Comparison of ENCODE assay signal across 8 mouse cellular contexts in the genomic region with DNA sequence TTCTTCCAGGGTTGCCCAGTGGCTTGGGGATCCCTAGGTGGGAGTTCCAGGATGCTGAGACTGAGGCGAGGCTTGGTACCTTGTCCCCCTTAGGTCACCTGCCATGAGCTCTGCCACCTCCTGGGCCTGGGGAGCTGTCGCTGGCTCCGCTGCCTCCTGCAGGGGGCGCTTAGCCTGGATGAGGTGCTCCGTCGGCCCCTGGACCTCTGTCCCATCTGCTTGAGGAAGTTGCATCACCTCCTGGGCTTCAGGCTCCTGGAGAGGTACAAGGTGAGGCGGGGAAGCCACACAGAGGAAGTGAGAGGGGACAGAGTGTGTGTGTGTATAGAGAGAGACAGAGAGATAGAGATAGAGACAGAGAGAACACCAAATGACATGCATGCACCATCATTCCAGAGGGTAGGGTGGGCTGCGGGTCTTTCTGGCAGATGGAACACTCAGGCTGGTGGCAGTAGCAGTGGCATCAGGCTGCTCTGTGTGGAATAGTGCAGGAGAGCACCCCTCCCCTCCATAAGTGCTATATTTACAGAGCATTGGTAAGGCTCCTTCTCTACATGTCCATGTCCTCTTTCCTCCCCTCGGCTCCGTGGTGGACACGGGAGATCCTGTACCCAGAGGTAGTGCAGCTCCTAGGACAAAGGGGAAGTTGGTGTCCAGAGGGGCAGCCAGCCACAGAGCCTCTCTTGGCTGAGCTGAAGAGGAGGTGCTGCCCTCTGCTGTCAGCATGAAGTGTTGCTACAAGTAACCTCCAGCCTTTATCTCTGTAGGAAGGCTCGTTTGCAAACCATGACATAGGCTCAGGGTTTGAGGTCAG. TPM values are rescaled to one million over a fixed set of nuclear protein-coding genes. Genes with fewer than 3 reads are reported as not detected.
DNase-seq lines count a peak whose midpoint lies in the region; ATAC-seq and TF ChIP-seq lines count a peak whose summit lies in the region.

No protein-coding gene starts in this region.

- H3K4me1 ChIP-seq in embryonic fibroblast, embryonic 13.5 days (ENCODE audit: control insufficient read depth, insufficient read depth, low read length), result no peaks in the 10 kb centered on the region
- H3K4me1 ChIP-seq in heart, embryonic 12.5 days (replicated peaks), result 0 out of 2 replicates have a peak, but pooled peaks cover 4% of the 10 kb centered on the region
- peaks cover 13% of the 10 kb centered on the region for H3K4me1 ChIP-seq in kidney, embryonic 15.5 days
- H3K4me1 ChIP-seq in liver, embryonic 13.5 days (replicated peaks), result peaks cover 14% of the 10 kb centered on the region
- peaks cover 3% of the 10 kb centered on the region; the same call in 1 of the 2 replicates for H3K4me1 ChIP-seq in stomach, embryonic 14.5 days (ENCODE audit: control insufficient read depth, insufficient read depth, low read length)

- H3K4me3 ChIP-seq in embryonic fibroblast, embryonic 13.5 days (ENCODE audit: insufficient read depth, low read length), result no peak overlapping the region
- peak overlapping the region; percentile 10 for H3K4me3 ChIP-seq in heart, embryonic 12.5 days
- peak overlapping the region; percentile 40 for H3K4me3 ChIP-seq in kidney, embryonic 15.5 days (replicated peaks)
- H3K4me3 ChIP-seq in liver, embryonic 13.5 days (replicated peaks), result peak overlapping the region; percentile 34
- peak overlapping the region; percentile 22 for H3K4me3 ChIP-seq in stomach, embryonic 14.5 days (ENCODE audit: low read depth, low read length)

- no peaks in the 10 kb centered on the region for H3K27me3 ChIP-seq in heart, embryonic 12.5 days (replicated peaks)
- 0 out of 2 replicates have a peak, but pooled peaks cover 2% of the 10 kb centered on the region for H3K27me3 ChIP-seq in kidney, embryonic 15.5 days
- H3K27me3 ChIP-seq in liver, embryonic 13.5 days, result no peaks in the 10 kb centered on the region
- H3K27me3 ChIP-seq in stomach, embryonic 14.5 days (ENCODE audit: control insufficient read depth, insufficient read depth, low read length), result no peaks in the 10 kb centered on the region

- peak; percentile 71 for ATAC-seq in heart, embryonic 12.5 days (ENCODE audit: insufficient number of reproducible peaks, low FRiP score)
- peak; percentile 82 for ATAC-seq in kidney, embryonic 15.5 days (replicated peaks; ENCODE audit: low FRiP score)
- peak; percentile 69 for ATAC-seq in liver, embryonic 13.5 days (ENCODE audit: low read depth)
- ATAC-seq in stomach, embryonic 14.5 days (ENCODE audit: insufficient number of reproducible peaks, insufficient read depth, low FRiP score, low read depth), result peak; percentile 71

- peak overlapping the region; percentile 54 for H3K4me2 ChIP-seq in heart, embryonic 12.5 days
- H3K4me2 ChIP-seq in kidney, embryonic 15.5 days, result peak overlapping the region; percentile 60
- H3K4me2 ChIP-seq in liver, embryonic 13.5 days, result peak overlapping the region; percentile 59
- peak overlapping the region; percentile 44 for H3K4me2 ChIP-seq in stomach, embryonic 14.5 days (replicated peaks; ENCODE audit: low read depth, low read length)

- peak; percentile 90 for TF ChIP-seq CTCF in embryonic fibroblast, embryonic 13.5 days (IDR thresholded peaks at IDR 0.05; ENCODE audit: borderline replicate concordance, insufficient read depth, low read length)

- DNase-seq in CD4-positive helper T cell, adult 2 months (ENCODE audit: low read depth, low spot score), result peak; percentile 67
- DNase-seq in brain, adult 2 months (ENCODE audit: low read depth, low spot score), result peak; percentile 89
- peak; percentile 52 for DNase-seq in liver, embryonic 13.5 days
- DNase-seq in natural killer cell, adult 2 months (ENCODE audit: low spot score in 2 of 2), result peak; percentile 62 to 71

- H3K27ac ChIP-seq in embryonic fibroblast, embryonic 13.5 days (ENCODE audit: insufficient read depth, low read length), result no peak overlapping the region
- H3K27ac ChIP-seq in heart, embryonic 12.5 days (ENCODE audit: poor library complexity, severe bottlenecking), result no peak overlapping the region
- peak overlapping the region; percentile 65 for H3K27ac ChIP-seq in kidney, embryonic 15.5 days
- no peak overlapping the region for H3K27ac ChIP-seq in liver, embryonic 13.5 days
- H3K27ac ChIP-seq in stomach, embryonic 14.5 days (ENCODE audit: low read length), result no peak overlapping the region

- H3K9ac ChIP-seq in heart, embryonic 12.5 days, result peak overlapping the region; percentile 20
- H3K9ac ChIP-seq in kidney, embryonic 15.5 days, result peak overlapping the region; percentile 47
- H3K9ac ChIP-seq in liver, embryonic 13.5 days, result peak overlapping the region; percentile 48; the same call in 1 of the 2 replicates
- H3K9ac ChIP-seq in stomach, embryonic 14.5 days (replicated peaks; ENCODE audit: low read depth, low read length), result no peak overlapping the region

- H3K36me3 ChIP-seq in heart, embryonic 12.5 days, result no peaks in the 10 kb centered on the region
- 0 out of 2 replicates have a peak, but pooled peaks cover 4% of the 10 kb centered on the region for H3K36me3 ChIP-seq in kidney, embryonic 15.5 days
- no peaks in the 10 kb centered on the region for H3K36me3 ChIP-seq in liver, embryonic 13.5 days
- H3K36me3 ChIP-seq in stomach, embryonic 14.5 days (ENCODE audit: control insufficient read depth, insufficient read depth, low read length), result no peaks in the 10 kb centered on the region

- TF ChIP-seq POLR2A in embryonic fibroblast, embryonic 13.5 days (IDR thresholded peaks at IDR 0.05; ENCODE audit: low read depth, low read length), result peak; percentile 48; the same call in 1 of the 2 replicates

- peaks cover 9% of the 10 kb centered on the region for H3K9me3 ChIP-seq in heart, embryonic 12.5 days (replicated peaks)
- no peaks in the 10 kb centered on the region for H3K9me3 ChIP-seq in kidney, embryonic 15.5 days (replicated peaks)
- peaks cover 8% of the 10 kb centered on the region; the same call in 1 of the 2 replicates for H3K9me3 ChIP-seq in liver, embryonic 13.5 days (replicated peaks)
- H3K9me3 ChIP-seq in stomach, embryonic 14.5 days (ENCODE audit: control insufficient read depth, low read depth, low read length), result no peaks in the 10 kb centered on the region

- WGBS in heart, embryonic 12.5 days, result 12% methylated on average over 12 of the region's 12 CpGs
- WGBS in kidney, embryonic 15.5 days, result 17% methylated on average over 12 of the region's 12 CpGs
- 7% methylated on average over 12 of the region's 12 CpGs for WGBS in liver, embryonic 13.5 days (ENCODE audit: insufficient replicate concordance)
- WGBS in stomach, embryonic 14.5 days, result 13% methylated on average over 12 of the region's 12 CpGs

RNA-seq across cellular contexts. Expression of a gene that starts 25.3 kb away (rescaled TPM):
- polyA plus RNA-seq in embryonic fibroblast, embryonic 13.5 days (2011; ENCODE audit: insufficient read length, low read depth, missing spikeins), result 0.44 and 0.65 TPM in 2 replicates
- 0.40 and 0.59 TPM in 2 replicates for polyA plus RNA-seq in heart, embryonic 12.5 days (2016; fragmentation: Nextera tagmentation; extraction: Ambion mirVana)
- polyA plus RNA-seq in kidney, embryonic 15.5 days (2015; fragmentation: Nextera tagmentation; extraction: Ambion mirVana), result 2.1 TPM in 2 replicates
- 0.82 and 0.97 TPM in 2 replicates for polyA plus RNA-seq in liver, embryonic 13.5 days (2015; fragmentation: Nextera tagmentation; extraction: Ambion mirVana)
- 1.1 and 1.2 TPM in 2 replicates for polyA plus RNA-seq in stomach, embryonic 14.5 days (2014; fragmentation: Nextera tagmentation; extraction: Ambion mirVana)

RNA-seq across cellular contexts. Expression of a gene that starts 44.5 kb away (rescaled TPM):
- 10.2 and 12.4 TPM in 2 replicates for polyA plus RNA-seq in embryonic fibroblast, embryonic 13.5 days (2011; ENCODE audit: insufficient read length, low read depth, missing spikeins)
- 14.6 and 15.5 TPM in 2 replicates for polyA plus RNA-seq in heart, embryonic 12.5 days (2016; fragmentation: Nextera tagmentation; extraction: Ambion mirVana)
- 21.5 and 25.0 TPM in 2 replicates for polyA plus RNA-seq in kidney, embryonic 15.5 days (2015; fragmentation: Nextera tagmentation; extraction: Ambion mirVana)
- 8.0 and 8.2 TPM in 2 replicates for polyA plus RNA-seq in liver, embryonic 13.5 days (2015; fragmentation: Nextera tagmentation; extraction: Ambion mirVana)
- polyA plus RNA-seq in stomach, embryonic 14.5 days (2014; fragmentation: Nextera tagmentation; extraction: Ambion mirVana), result 12.5 and 14.8 TPM in 2 replicates

RNA-seq across cellular contexts. Expression of a gene that starts 47.1 kb away (rescaled TPM):
- 25.5 and 27.9 TPM in 2 replicates for polyA plus RNA-seq in embryonic fibroblast, embryonic 13.5 days (2011; ENCODE audit: insufficient read length, low read depth, missing spikeins)
- 12.4 and 15.7 TPM in 2 replicates for polyA plus RNA-seq in heart, embryonic 12.5 days (2016; fragmentation: Nextera tagmentation; extraction: Ambion mirVana)
- polyA plus RNA-seq in kidney, embryonic 15.5 days (2015; fragmentation: Nextera tagmentation; extraction: Ambion mirVana), result 25.7 and 29.3 TPM in 2 replicates
- polyA plus RNA-seq in liver, embryonic 13.5 days (2015; fragmentation: Nextera tagmentation; extraction: Ambion mirVana), result 4.3 and 5.6 TPM in 2 replicates
- polyA plus RNA-seq in stomach, embryonic 14.5 days (2014; fragmentation: Nextera tagmentation; extraction: Ambion mirVana), result 24.7 and 28.1 TPM in 2 replicates
